Mouse (Mus musculus) MEL (cell line): ENCODE measurements around the gene Ropn1. TPM values are rescaled to one million over a fixed set of nuclear protein-coding genes. Genes with fewer than 3 reads are reported as not detected.

Experiments used
- DNase-seq: peaks from one replicate; pipeline ENCODE4 v3.0.0; 2011; ENCODE audit warnings: low read depth, low spot score
- H3K27ac ChIP-seq: 2 replicates; pipeline ENCODE4 v1.5.1; 2012; ENCODE audit warnings: low read depth, mild to moderate bottlenecking, control low read depth, low read length, moderate library complexity; ENCODE audit not compliant: control insufficient read depth
- H3K27me3 ChIP-seq, 2 experiments: fragments of 150-350 bp in 1 of 2; sonication (generic) in 1 of 2; 2 replicates each; pipeline ENCODE4 v1.6.1; 2012; ENCODE audit warnings: low read length in 2 of 2, mild to moderate bottlenecking in 2 of 2, improper control_type of control experiment in 1 of 2, moderate library complexity in 1 of 2; ENCODE audit not compliant: insufficient read depth in 2 of 2, control insufficient read depth in 1 of 2
- H3K36me3 ChIP-seq, 2 experiments: 2 replicates each; pipeline ENCODE4 v1.6.1; 2012 to 2014; ENCODE audit warnings: low read length in 2 of 2, improper control_type of control experiment in 1 of 2, inconsistent platforms in 1 of 2, mild to moderate bottlenecking in 1 of 2; ENCODE audit not compliant: insufficient read depth in 2 of 2, control insufficient read depth in 1 of 2
- H3K4me1 ChIP-seq, 2 experiments: fragments of 150-350 bp in 1 of 2; sonication (generic) in 1 of 2; 2 replicates each; pipeline ENCODE4 v1.6.1; 2012; ENCODE audit warnings: low read length in 2 of 2, improper control_type of control experiment in 1 of 2, mild to moderate bottlenecking in 1 of 2; ENCODE audit not compliant: insufficient read depth in 2 of 2, control insufficient read depth in 1 of 2
- H3K4me3 ChIP-seq, 2 experiments: fragments of 150-350 bp in 1 of 2; sonication (generic) in 1 of 2; 2 replicates each; pipeline ENCODE4 v1.5.1; 2012; ENCODE audit warnings: low read depth in 2 of 2, low read length in 2 of 2, mild to moderate bottlenecking in 2 of 2, moderate library complexity in 2 of 2, control low read depth in 1 of 2, improper control_type of control experiment in 1 of 2; ENCODE audit not compliant: control insufficient read depth in 1 of 2, insufficient read depth in 1 of 2
- H3K79me2 ChIP-seq: 2 replicates; pipeline ENCODE4 v1.6.1; 2012; ENCODE audit warnings: mild to moderate bottlenecking, low read length, moderate library complexity; ENCODE audit not compliant: control insufficient read depth, poor library complexity, insufficient read depth
- H3K9ac ChIP-seq: 2 replicates; pipeline ENCODE4 v1.6.1; 2012; ENCODE audit warnings: low read depth, mild to moderate bottlenecking, control low read depth, low read length, moderate library complexity; ENCODE audit not compliant: control insufficient read depth, poor library complexity, severe bottlenecking
- H3K9me3 ChIP-seq: fragments of 150-350 bp; sonication (generic); replicated peaks from 2 replicates; pipeline ENCODE4 v1.6.1; 2012; ENCODE audit warnings: mild to moderate bottlenecking, low read length, improper control_type of control experiment, moderate library complexity; ENCODE audit not compliant: insufficient read depth
- BHLHE40 ChIP-seq: IDR thresholded peaks from 2 replicates; pipeline ENCODE4 v1.6.1; 2012; ENCODE audit warnings: low read depth, mild to moderate bottlenecking, inconsistent platforms, low read length, improper control_type of control experiment, borderline replicate concordance
- CHD2 ChIP-seq: IDR thresholded peaks from 2 replicates; pipeline ENCODE4 v1.6.1; 2011; ENCODE audit warnings: low read length, improper control_type of control experiment
- CTCF ChIP-seq, 3 experiments: IDR thresholded peaks in 2 of 3; conservative IDR thresholded peaks in 1 of 3; 2 replicates each; pipeline ENCODE4 v1.5.1; 2011 to 2012; ENCODE audit warnings: low read length in 3 of 3, low read depth in 2 of 3, mild to moderate bottlenecking in 2 of 3, improper control_type of control experiment in 1 of 3, inconsistent platforms in 1 of 3, mixed read lengths in 1 of 3, moderate library complexity in 1 of 3; ENCODE audit not compliant: control insufficient read depth in 1 of 3, insufficient read depth in 1 of 3, poor library complexity in 1 of 3, severe bottlenecking in 1 of 3
- EP300 ChIP-seq, 2 experiments: IDR thresholded peaks; 2 replicates each; pipeline ENCODE4 v1.6.1; 2011; ENCODE audit warnings: improper control_type of control experiment in 2 of 2, low read length in 2 of 2, low read depth in 1 of 2, mild to moderate bottlenecking in 1 of 2
- ETS1 ChIP-seq: IDR thresholded peaks from 2 replicates; pipeline ENCODE4 v1.6.1; 2012; ENCODE audit warnings: low read depth, mild to moderate bottlenecking, inconsistent platforms, low read length, improper control_type of control experiment, moderate library complexity
- GABPA ChIP-seq: IDR thresholded peaks from 2 replicates; pipeline ENCODE4 v1.6.1; 2012; ENCODE audit warnings: low read depth, mild to moderate bottlenecking, inconsistent platforms, low read length, improper control_type of control experiment, moderate library complexity
- GATA1 ChIP-seq: IDR thresholded peaks from 2 replicates; pipeline ENCODE4 v1.6.1; 2011; ENCODE audit warnings: low read depth, low read length, improper control_type of control experiment
- JUND ChIP-seq: IDR thresholded peaks from 2 replicates; pipeline ENCODE4 v1.6.1; 2011; ENCODE audit warnings: low read depth, mild to moderate bottlenecking, improper control_type of control experiment, low read length
- KAT2A ChIP-seq: conservative IDR thresholded peaks from 2 replicates; pipeline ENCODE4 v1.6.1; 2012; ENCODE audit warnings: low read depth, low read length, improper control_type of control experiment, inconsistent platforms
- MEF2A ChIP-seq: IDR thresholded peaks from 2 replicates; pipeline ENCODE4 v1.6.1; 2014; ENCODE audit warnings: low read depth, mild to moderate bottlenecking, inconsistent platforms, low read length, improper control_type of control experiment; ENCODE audit not compliant: poor library complexity, insufficient replicate concordance, severe bottlenecking; ENCODE audit errors: extremely low read depth
- MXI1 ChIP-seq: IDR thresholded peaks from 2 replicates; pipeline ENCODE4 v1.6.1; 2011; ENCODE audit warnings: mild to moderate bottlenecking, low read depth, low read length, improper control_type of control experiment
- MYB ChIP-seq: IDR thresholded peaks from 2 replicates; pipeline ENCODE4 v1.6.1; 2011; ENCODE audit warnings: mild to moderate bottlenecking, low read depth, low read length, improper control_type of control experiment
- MYC ChIP-seq: IDR thresholded peaks from 2 replicates; pipeline ENCODE4 v1.6.1; 2011; ENCODE audit warnings: low read depth, mild to moderate bottlenecking, low read length, improper control_type of control experiment, moderate library complexity
- NELFE ChIP-seq: IDR thresholded peaks from 2 replicates; pipeline ENCODE4 v1.6.1; 2011; ENCODE audit warnings: low read depth, low read length, improper control_type of control experiment
- POLR2A ChIP-seq, 2 experiments: IDR thresholded peaks; 2 replicates each; pipeline ENCODE4 v1.6.1; 2011 to 2012; ENCODE audit warnings: low read length in 2 of 2, mild to moderate bottlenecking in 2 of 2, control low read depth in 1 of 2, improper control_type of control experiment in 1 of 2, low read depth in 1 of 2, moderate library complexity in 1 of 2; ENCODE audit not compliant: control insufficient read depth in 1 of 2, insufficient read depth in 1 of 2, poor library complexity in 1 of 2
- POLR2AphosphoS5 ChIP-seq: IDR thresholded peaks from 2 replicates; pipeline ENCODE4 v1.6.1; 2012; ENCODE audit warnings: low read depth, borderline replicate concordance, mild to moderate bottlenecking, inconsistent platforms, low read length, moderate library complexity, mixed read lengths
- RAD21 ChIP-seq: IDR thresholded peaks from 2 replicates; pipeline ENCODE4 v1.6.1; 2011; ENCODE audit warnings: mild to moderate bottlenecking, low read depth, low read length, improper control_type of control experiment
- RCOR1 ChIP-seq: IDR thresholded peaks from 2 replicates; pipeline ENCODE4 v1.6.1; 2012; ENCODE audit warnings: low read depth, mild to moderate bottlenecking, inconsistent platforms, low read length, improper control_type of control experiment
- SMC3 ChIP-seq: IDR thresholded peaks from 2 replicates; pipeline ENCODE4 v1.6.1; 2011; ENCODE audit warnings: low read depth, low read length, improper control_type of control experiment
- TAL1 ChIP-seq: IDR thresholded peaks from 2 replicates; pipeline ENCODE4 v1.6.1; 2012; ENCODE audit warnings: mild to moderate bottlenecking, inconsistent platforms, low read length, moderate library complexity, mixed read lengths
- TBP ChIP-seq: IDR thresholded peaks from 2 replicates; pipeline ENCODE4 v1.8.0; 2011; ENCODE audit warnings: low read depth, low read length, improper control_type of control experiment
- TCF12 ChIP-seq: IDR thresholded peaks from 2 replicates; pipeline ENCODE4 v1.6.1; 2014; ENCODE audit warnings: low read depth, mild to moderate bottlenecking, inconsistent platforms, low read length, improper control_type of control experiment, moderate library complexity
- ZC3H11A ChIP-seq: IDR thresholded peaks from 2 replicates; pipeline ENCODE4 v1.6.1; 2012; ENCODE audit warnings: low read depth, mild to moderate bottlenecking, inconsistent platforms, low read length, improper control_type of control experiment
- ZNF384 ChIP-seq: IDR thresholded peaks from 2 replicates; pipeline ENCODE4 v1.6.1; 2012; ENCODE audit warnings: low read depth, mild to moderate bottlenecking, inconsistent platforms, low read length, improper control_type of control experiment
- polyA plus RNA-seq, 2 experiments: library from polyadenylated mRNA; stranded (reverse) in 1 of 2; unstranded in 1 of 2; fragments of >175 nt in 1 of 2; fragments of >200 nt in 1 of 2; gene quantifications; 2 replicates each; pipeline versions ENCODE4 v1.2.1 to v1.2.4; 2012; ENCODE audit warnings: low replicate concordance in 2 of 2, low read depth in 1 of 2; ENCODE audit not compliant: insufficient read length in 2 of 2, insufficient read depth in 1 of 2, missing spikeins in 1 of 2
- total RNA-seq: library from RNA; depleted of rRNA; stranded (reverse); fragments of 300-350 nt; gene quantifications from 2 replicates; pipeline ENCODE4 v1.2.3, GENCODE M21; 2012

Gene Ropn1
- total and polyA plus RNA-seq, 3 experiments, result not detected

DNA sequence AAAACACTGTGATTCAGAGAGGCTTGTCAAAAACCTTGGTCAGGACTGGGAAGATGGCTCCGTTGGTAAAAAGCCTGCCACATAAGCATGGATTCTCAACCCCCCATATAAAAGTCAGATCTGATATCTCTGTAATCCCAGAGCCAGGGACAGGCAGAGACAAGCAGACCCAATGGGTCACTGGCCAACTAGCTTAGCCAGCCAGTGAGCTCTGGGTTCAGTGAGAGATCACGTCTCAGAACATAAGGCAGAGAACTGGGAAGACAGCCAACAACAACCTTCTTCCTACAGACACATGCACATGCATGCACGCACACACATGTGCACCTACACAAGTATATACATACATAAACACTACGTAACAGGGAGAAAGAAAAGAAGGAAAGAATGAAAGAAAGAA lies 46.6 kb upstream of the Ropn1 start:
- H3K27me3 ChIP-seq, result no peaks in the 10 kb centered on the region
- no peaks in the 10 kb centered on the region for H3K9me3 ChIP-seq
- no peak overlapping the region for H3K4me3 ChIP-seq
- H3K36me3 ChIP-seq, result no peaks in the 10 kb centered on the region
- no peaks in the 10 kb centered on the region for H3K79me2 ChIP-seq
- no peak overlapping the region for H3K9ac ChIP-seq
- no peaks in the 10 kb centered on the region for H3K4me1 ChIP-seq
- H3K27ac ChIP-seq, result no peak overlapping the region
- TF ChIP-seq ZNF384, result no peak
- no peak for TF ChIP-seq GATA1
- TF ChIP-seq RAD21, result no peak
- TF ChIP-seq TAL1, result no peak
- no peak for TF ChIP-seq NELFE
- no peak for TF ChIP-seq TCF12
- no peak for TF ChIP-seq MXI1
- no peak for TF ChIP-seq ZC3H11A
- no peak for TF ChIP-seq GABPA
- no peak for TF ChIP-seq JUND
- no peak for TF ChIP-seq ETS1
- DNase-seq, result no peak

DNA sequence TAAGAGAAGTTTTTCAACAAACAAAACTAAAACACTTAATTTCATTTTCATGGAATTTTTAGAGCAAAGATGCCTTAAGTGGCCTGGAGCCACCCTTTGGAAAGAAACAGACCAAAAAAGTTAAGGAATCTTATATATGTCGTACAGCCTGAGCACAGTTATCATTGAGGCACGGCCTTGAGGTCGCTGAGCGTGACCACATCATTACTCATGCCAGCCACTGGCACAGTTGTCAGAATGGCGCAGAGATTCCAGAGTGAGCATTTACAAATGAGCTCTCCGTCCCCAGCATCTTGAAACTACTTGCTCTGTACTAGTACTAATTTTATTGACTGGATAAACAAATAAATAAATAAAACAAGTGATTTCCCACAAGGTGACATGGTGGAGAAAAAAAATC lies 45.9 kb upstream of the Ropn1 start:
- Histone ChIP-seq H3K79me2 (no peaks in the 10 kb centered on the region), H3K36me3 (no peaks in the 10 kb centered on the region), H3K9ac (no peak overlapping the region), H3K27ac (no peak overlapping the region), H3K4me3 (no peak overlapping the region), H3K27me3 (no peaks in the 10 kb centered on the region), H3K4me1 (no peaks in the 10 kb centered on the region), H3K9me3 (no peaks in the 10 kb centered on the region)
- no peak for DNase-seq
- TF ChIP-seq BHLHE40, result no peak
- no peak for TF ChIP-seq SMC3

DNA sequence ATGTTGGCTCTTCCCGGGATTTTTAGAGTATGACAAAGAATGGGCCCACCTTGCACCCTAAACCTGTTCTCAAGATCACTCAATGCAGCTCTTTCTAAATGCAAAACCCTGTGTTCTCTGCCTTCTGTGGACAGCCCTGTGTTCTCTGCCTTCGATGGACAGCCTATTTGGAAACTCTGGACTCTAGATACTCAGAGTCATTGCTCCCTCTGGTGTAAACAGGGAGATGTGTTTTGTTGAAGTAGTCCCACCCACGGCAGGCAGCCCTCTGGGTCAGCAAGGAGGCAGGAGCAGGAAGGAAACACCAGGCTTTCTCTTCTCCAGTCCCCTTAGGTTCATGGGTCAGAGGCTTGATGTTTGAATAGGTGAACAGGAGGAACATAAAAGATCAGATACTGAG lies 44.0 kb upstream of the Ropn1 start:
- Histone ChIP-seq H3K9ac (no peak overlapping the region), H3K36me3 (no peaks in the 10 kb centered on the region), H3K4me3 (no peak overlapping the region), H3K9me3 (no peaks in the 10 kb centered on the region), H3K79me2 (no peaks in the 10 kb centered on the region), H3K4me1 (no peaks in the 10 kb centered on the region), H3K27ac (no peak overlapping the region), H3K27me3 (no peaks in the 10 kb centered on the region)
- TF ChIP-seq MEF2A (no peak), NELFE (no peak), EP300 (IDR thresholded peaks at IDR 0.05; ENCODE audit: low read depth in 1 of 2, low read length in 2 of 2) (no peak), RCOR1 (no peak), TBP (no peak), POLR2A (IDR thresholded peaks at IDR 0.05; ENCODE audit: control insufficient read depth in 1 of 2, insufficient read depth in 1 of 2, low read depth in 1 of 2, low read length in 2 of 2, poor library complexity in 1 of 2) (no peak), MYB (no peak), KAT2A (no peak), BHLHE40 (no peak), MYC (no peak), RAD21 (no peak), POLR2AphosphoS5 (no peak), SMC3 (no peak), CHD2 (no peak), CTCF (IDR thresholded peaks at IDR 0.05 in 2 of 3, conservative IDR thresholded peaks at IDR 0.05 in 1 of 3; ENCODE audit: control insufficient read depth in 1 of 3, insufficient read depth in 1 of 3, low read depth in 2 of 3, low read length in 3 of 3, poor library complexity in 1 of 3, severe bottlenecking in 1 of 3) (no peak), TAL1 (no peak), MXI1 (no peak), GATA1 (no peak), GABPA (no peak)
- DNase-seq, result no peak
